Mouse (Mus musculus): ENCODE measurements around the gene Dmbx1.

DNA sequence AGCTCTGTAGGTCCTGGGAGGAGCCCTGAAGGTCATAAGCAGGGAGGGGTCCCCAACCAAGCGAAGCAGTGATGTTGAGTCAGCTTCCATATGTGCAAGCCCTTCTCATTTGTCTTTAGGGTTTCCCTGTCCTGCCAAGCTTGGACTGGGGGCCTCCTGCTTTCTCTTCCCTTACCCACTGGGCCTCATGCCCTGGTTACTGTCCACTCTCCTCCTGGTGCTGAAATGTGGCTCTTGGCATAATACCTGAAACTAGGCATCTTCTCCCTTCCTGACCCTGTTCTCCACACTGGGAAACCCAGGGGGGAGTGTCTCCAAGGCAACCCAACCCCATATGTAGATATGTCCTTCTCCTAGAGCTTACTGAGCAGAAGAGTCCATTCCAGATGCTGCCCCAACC lies 52.9 kb downstream of the Dmbx1 start:
- TF ChIP-seq POLR2A (IDR thresholded peaks at IDR 0.05; ENCODE audit: insufficient read depth, low read depth, low read length) (no peak), EP300 (IDR thresholded peaks at IDR 0.05; ENCODE audit: insufficient read depth, low read depth, low read length) (no peak)

Data from heart, adult 2 months (tissue).